Mouse (Mus musculus): Measurements from ENCODE around the gene Kmt5c. TPM values are rescaled to one million over a fixed set of nuclear protein-coding genes. Genes with fewer than 3 reads are reported as not detected.
A peak's percentile ranks its signal among the peaks of the same experiment; 100 is the strongest.

The Kmt5c gene
- polyA plus RNA-seq, 1 experiment: 610 TPM

DNA sequence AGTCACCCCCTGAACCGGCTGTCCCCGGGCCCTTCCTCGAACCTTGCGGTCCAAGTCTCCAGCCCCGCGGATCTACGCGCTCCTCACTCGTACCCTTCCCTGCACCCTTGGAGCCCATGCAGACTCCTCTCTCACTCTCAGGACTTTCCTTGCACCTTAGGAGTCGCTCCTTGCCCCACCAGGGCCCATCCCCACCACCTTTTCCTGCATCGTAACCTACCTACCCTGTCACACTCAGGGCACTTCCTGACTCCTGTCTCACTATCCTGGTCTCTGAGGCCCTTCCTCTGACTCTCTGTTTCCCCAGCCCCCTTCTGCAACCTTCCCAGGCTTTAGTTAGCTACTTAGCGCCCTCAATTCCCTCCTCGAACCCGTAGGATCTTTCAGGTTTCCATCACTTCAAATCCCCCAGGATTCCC lies 403 bp downstream of the Kmt5c start:
- TF ChIP-seq GATA1 (IDR thresholded peaks at IDR 0.05; ENCODE audit: low read length): no peak

DNA sequence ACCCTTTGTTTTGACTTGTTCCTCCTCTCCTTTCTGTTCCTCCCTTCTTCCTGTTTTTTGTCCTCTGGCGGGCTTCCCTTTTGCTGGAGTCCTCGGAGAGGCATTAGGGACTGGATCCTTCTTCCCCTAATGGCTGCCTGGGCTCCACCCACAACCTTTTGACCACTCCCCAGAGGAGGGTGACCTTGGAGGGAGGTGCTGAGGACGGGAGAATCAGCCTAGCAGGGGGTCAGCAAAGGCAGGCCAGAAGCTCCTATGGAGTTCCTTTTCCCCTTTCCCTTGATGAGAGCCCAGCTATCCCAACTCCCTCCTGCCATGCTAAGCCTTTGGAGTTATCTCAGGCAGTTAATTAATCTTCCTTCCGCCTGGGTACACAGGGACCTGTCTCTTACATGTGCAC lies 1.2 kb downstream of the Kmt5c start:
- TF ChIP-seq GATA1 (IDR thresholded peaks at IDR 0.05; ENCODE audit: low read length): no peak

DNA sequence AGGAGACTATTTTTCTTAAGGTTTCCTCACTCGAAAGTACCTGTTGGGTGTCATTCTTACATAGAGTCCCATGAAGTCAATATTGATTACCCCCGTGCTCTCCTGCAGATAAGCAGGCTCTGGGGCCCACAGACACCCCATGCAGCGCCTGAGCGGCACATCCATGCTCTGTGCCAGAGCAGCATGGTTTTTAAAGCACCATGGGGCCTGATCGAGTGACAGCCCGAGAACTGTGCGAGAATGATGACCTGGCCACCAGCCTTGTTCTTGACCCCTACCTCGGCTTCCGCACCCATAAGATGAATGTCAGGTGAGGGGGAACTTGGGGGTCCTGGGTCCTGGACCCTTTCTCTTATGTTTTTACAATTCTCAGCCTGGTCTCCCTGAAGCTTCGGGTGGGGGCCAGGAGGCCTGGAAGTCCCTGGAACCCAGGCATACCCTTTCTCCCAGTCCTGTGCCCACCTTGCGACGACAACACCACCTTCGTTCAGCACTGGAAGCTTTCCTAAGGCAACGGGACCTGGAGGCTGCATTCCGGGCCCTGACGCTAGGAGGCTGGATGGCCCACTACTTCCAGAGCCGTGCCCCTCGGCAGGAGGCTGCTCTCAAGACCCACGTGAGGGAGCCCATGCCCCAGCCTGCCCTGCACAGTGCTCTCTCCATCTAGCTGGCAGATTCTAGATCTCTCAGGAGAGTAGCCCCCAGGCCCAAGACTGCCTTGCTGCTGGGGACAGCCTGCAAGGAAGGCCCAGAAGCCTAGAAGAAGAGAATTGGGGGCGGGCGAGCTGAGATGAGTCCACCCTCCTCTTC lies 2.0 kb downstream of the Kmt5c start:
- no peak for TF ChIP-seq GATA1 (IDR thresholded peaks at IDR 0.05; ENCODE audit: low read length)

DNA sequence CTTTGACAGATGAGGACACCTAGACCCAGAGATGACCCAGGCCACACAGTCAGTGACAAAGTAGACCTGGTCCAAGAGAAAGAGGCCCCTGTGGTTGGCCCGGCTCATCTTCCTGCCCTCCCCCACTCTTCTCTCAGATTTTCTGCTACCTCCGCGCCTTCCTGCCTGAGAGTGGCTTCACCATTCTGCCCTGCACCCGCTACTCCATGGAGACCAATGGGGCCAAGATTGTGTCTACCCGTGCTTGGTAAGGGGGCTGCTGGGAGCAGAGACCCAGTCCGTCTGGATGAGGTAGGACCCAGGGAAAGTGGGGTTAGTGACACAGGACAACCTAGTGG lies 2.5 kb downstream of the Kmt5c start:
- TF ChIP-seq GATA1 (IDR thresholded peaks at IDR 0.05; ENCODE audit: low read length): no peak

DNA sequence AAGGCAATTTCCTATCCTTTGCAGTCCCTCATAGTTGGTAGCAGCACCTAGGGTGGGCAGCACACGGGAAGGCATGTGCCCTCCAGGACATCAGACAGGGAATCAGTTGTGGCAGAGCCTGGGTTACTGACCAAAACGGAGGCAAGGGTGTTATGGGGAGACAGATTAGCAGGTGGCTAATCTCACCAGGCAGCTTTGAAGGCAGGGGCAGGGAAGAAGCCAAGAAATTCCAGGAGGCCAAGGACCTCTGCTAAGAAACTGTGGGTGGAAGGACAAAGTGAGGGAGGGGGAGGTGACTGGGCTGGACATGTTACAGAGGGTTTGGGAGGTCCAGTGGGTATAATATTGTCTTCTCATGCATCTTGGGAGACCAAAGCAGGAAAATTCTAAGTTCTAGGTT lies 3.4 kb downstream of the Kmt5c start:
- no peak for TF ChIP-seq GATA1 (IDR thresholded peaks at IDR 0.05; ENCODE audit: low read length)

DNA sequence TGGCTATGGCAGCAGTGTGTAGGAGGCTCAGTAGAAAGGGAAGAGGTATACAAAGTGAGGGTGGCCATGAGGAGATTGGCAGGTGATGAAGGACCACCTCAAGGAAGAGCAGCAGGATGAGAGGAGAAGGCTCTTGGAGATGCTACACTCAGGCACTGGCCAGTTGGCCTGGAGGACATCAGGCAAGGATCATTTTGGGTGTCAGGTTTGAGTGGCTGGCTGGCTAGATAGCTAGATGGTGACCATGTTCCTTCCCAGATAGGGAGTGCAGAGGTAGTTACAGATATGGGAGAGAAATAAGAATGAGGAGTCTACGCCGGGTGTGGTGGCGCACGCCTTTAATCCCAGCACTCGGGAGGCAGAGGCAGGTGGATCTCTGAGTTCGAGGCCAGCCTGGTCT lies 5.0 kb downstream of the Kmt5c start:
- TF ChIP-seq GATA1 (IDR thresholded peaks at IDR 0.05; ENCODE audit: low read length): no peak

DNA sequence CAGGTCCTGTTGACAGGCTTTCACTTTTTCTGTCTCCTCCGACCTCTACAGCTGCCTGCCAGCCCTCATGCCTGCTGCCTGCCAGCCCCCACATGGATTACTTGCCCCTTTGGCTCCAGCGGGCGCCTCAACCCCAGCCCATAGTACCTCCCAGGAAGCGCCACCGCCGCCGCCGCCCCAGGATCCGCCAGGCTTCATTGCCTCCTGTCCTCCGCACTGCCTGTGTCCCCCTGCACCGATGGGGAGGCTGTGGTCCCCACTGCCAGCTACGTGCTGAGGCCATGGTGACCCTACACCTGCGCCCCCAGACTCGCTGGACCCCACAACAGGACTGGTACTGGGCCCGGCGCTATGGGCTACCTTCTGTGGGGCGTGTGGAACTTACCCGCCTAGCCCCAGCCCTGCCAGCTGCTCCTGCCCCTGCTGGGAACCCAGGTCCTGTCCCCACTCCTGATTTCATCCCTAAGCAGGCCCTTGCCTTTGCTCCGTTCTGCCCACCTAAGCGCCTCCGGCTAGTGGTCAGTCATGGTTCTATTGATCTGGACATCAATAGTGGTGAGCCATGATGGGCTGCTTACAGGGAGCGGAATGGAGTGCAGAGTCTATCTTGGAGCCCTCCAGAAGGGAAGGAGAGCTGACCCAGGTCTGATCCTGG lies 6.5 kb downstream of the Kmt5c start:
- no peak for TF ChIP-seq GATA1 (IDR thresholded peaks at IDR 0.05; ENCODE audit: low read length)

DNA sequence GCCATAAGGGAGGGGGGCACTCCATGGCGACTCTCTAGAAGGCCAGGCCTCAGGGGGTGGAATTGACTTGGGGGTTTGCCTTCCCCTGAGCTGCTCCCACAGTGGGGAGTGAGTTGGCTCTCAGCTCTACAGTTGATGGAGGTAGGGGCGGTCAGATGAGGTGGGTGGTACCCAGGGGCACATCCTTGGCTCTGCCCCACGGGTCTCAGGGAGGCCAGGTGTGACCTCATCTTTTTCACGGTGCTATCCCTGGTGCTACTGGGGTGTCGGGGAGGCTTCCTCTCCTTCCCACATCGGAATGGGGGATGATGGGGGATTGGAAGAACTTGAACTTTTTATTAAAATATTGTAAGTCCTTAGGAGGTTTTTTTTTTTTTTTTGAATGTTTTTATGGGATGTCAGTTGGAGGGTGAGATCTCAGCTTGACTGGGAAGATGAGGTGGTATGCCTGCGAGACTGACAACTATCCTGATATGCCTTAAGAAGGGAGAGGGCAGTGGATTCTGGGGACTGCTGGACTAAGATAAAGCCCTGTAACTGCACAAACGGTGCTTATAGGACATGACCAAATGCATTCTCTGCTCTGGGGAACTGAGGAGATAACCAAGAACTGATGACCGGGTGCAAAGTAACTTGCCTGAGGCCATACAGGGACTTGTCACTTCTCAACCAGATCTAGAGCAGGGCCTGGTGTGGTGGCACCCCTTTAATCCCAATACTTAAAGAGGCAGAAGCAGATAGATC lies 7.4 kb downstream of the Kmt5c start:
- TF ChIP-seq GATA1 (IDR thresholded peaks at IDR 0.05; ENCODE audit: low read length): peak; percentile 91

DNA sequence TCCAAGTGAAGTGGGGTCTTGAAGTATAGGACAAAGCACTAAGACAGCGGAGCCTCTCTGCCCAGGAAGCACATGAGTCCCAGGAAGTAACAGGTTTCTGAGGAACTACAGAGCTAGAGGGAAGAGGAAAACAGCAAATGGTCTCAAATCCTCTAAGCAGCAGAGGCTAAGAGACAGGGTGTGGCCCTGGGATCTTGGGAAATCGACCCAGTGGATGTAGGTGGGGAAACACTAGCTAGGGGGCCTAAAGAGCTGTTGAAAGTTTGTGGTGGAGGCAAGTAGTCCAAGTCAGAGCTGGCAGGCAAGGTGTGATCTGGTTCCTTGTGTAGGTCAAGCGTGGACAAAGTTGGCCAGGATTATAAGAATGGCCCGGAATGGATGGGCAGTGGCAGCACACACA lies 8.4 kb downstream of the Kmt5c start:
- no peak for TF ChIP-seq GATA1 (IDR thresholded peaks at IDR 0.05; ENCODE audit: low read length)

DNA sequence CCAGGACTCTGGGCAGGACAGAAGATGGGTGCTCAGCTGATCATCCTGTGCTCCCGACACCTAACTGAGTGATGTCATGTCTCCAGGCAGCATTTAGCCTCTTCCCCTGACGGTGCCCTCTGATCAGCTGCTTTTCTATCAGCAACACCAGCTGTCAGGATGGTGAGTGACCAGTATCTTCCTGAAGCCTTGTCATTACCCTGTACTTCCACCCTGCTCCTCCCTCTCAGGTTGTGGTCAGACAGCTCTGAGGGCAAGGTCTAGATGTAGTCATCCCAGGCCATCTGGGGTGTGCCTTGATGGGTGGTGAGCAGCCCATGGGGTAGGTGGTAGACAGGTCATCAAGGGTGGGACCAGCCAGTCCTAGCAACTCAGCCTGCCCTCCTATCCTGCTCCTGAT lies 9.3 kb downstream of the Kmt5c start:
- no peak for TF ChIP-seq GATA1 (IDR thresholded peaks at IDR 0.05; ENCODE audit: low read length)

DNA sequence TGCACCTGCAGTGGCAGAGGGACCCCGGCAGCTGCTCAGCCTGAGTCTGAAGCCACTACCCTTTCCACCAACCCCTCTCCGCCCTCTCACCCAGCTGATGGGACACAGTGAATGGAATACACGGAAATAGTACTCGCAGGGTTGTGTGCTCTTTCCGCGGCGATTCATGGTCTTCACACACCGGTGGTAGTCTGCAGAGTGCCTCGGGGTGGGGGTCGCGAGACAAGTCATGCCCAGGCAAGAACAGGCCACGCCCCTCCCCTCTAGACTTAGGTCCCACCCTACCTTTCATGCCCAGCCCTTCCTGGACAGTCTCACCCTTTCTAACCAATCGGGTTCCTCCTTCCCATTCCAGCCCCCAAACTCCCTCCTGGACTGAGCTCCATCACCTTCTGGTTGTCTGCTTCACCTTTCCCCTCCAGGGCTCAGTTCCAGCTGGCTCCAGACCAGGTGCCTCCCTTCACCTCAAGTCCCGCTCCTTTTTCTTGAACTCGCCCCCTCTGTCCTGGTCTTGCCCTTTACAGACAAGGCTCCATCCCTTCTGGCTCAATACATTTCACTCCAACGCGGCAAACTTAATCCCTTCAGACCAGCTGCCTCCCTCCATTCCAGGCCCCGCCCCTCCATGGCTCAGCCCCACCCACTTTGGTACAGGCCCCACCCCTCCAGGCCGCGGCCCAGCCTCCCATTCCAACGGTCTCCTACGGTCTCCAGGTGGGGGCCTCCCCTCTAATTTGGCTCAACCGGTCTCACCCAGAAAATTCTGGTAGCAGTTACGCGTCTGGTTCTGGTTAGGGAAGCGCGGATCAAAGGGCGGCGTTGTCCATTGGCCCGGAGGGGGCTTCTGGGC lies 12.3 kb downstream of the Kmt5c start:
- no peak for TF ChIP-seq GATA1 (IDR thresholded peaks at IDR 0.05; ENCODE audit: low read length)

DNA sequence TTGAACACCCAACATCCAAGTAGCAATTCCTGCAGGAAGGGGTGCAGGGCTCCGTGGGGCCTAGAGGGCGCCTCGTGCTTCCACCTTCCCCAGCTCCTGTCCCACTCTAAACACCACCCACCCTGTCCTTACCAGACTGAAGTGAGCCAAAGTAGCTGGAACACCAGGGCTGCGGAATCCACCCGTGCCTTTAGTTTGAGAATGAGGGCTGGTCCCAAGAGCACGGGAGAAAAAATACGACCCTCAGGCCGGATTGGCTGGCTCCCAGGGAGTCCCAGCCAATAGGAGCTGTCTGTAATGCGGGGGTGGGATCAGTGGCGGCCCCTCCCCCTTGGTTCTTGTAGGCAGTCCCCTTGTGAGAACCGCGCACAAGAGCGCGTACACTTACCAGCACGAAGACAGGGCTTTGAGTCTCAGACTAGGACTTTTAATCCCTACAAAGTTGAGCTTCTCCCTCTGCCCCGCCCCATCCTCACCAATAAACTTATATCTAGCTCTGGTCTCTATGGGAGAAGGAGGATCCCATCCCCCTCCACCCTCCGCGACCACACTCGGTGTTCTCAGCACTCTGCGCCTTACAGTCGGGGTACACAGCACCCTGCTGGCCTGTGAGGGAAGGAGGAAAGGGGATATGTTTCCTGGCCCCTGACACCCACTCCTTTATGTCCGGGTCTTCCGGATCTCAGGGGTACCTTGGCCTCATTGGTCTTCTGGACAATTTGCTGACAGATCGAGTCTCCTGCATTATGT lies 13.1 kb downstream of the Kmt5c start, which contains the start of gene Cox6b2:
Gene Cox6b2 (minus strand): TSS at position 274 of the 750 bp plus-strand sequence.
- no peak for TF ChIP-seq GATA1 (IDR thresholded peaks at IDR 0.05; ENCODE audit: low read length)

DNA sequence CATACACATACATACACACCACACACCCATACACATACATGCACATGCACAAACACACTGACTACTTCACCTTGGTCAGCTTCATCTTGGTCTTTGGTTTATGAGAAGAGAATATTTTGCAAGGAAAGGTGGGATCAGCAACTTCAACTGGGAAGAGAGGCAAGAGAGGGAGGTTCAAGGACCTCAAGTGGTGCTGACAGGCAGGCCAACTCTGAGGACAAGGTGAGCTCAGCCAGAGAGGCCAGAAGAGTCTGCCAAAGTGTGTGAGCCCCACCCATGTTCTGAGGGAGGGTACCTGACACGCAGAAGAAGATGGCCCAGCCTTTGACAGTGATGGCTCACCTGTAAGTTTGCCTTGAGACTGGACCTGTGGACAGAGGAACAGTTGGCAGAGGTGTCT lies 19.8 kb downstream of the Kmt5c start:
- TF ChIP-seq GATA1 (IDR thresholded peaks at IDR 0.05; ENCODE audit: low read length): no peak

DNA sequence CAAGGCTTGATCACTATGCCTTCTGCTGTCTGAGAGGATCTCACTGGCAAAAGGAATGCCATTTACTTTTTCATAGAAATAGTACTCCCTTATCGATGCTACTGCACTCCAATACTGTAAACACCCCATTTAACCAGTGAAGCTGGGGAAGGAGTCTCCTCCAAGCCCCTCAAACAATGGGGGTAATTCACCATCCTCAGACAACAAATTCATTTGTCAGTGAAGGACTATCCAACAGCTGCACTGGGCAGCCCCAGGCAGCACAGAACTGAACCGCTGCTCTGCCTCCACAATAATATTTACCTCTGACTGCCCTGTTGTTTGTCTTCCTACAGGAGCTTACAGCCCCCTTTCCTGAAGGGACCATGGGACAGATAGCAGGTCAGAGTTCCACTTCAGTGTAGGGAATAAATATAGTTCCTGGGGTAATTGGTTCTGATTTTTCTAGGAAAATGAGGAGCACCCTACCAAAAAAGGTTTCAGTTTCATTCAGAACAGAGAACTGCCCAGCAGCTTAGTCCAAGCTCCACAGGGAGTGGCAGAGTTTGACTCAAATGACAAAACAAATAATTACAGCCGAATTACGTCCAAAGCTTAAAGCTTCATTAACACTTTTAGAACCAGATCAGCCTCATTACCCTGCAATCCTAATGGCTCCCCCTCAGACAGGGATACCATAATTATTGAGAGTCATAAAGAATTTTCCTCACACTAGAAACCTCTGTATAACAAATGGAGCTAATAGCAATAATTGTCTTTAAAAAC lies 25.2 kb downstream of the Kmt5c start:
- TF ChIP-seq GATA1 (IDR thresholded peaks at IDR 0.05; ENCODE audit: low read length): no peak

Data from G1E-ER4 (cell line).